8 mouse cellular contexts compared by ENCODE assay signal in genomic region chr17:12265969-12266925, GRCm38 (mm10). TPM values are rescaled to one million over a fixed set of nuclear protein-coding genes. Genes with fewer than 3 reads are reported as not detected.
DNase-seq lines count a peak whose midpoint lies in the region; ATAC-seq and TF ChIP-seq lines count a peak whose summit lies in the region.

No protein-coding gene starts in this region.

- H3K27me3 ChIP-seq in testis, adult 2 months (ENCODE audit: control insufficient read depth, insufficient read depth, low read length) = no peaks in the 10 kb centered on the region
- no peaks in the 10 kb centered on the region for H3K27me3 ChIP-seq in hindbrain, embryonic 12.5 days
- no peaks in the 10 kb centered on the region for H3K27me3 ChIP-seq in lung, embryonic 15.5 days

- H3K4me3 ChIP-seq in testis, adult 2 months (ENCODE audit: control insufficient read depth, low read depth, low read length) = no peak overlapping the region
- H3K4me3 ChIP-seq in hindbrain, embryonic 12.5 days = no peak overlapping the region
- no peak overlapping the region for H3K4me3 ChIP-seq in lung, embryonic 15.5 days

- no peaks in the 10 kb centered on the region; the same call in 1 of the 2 replicates for H3K36me3 ChIP-seq in testis, adult 2 months (ENCODE audit: control insufficient read depth, insufficient read depth, low read length)
- H3K36me3 ChIP-seq in hindbrain, embryonic 12.5 days = peaks cover 18% of the 10 kb centered on the region
- peaks cover 29% of the 10 kb centered on the region for H3K36me3 ChIP-seq in lung, embryonic 15.5 days

- DNase-seq in testis, postnatal 14 days (ENCODE audit: low spot score) = no peak
- peak; percentile 72 for DNase-seq in layer of hippocampus, adult 9-11 months
- peak; percentile 73 for DNase-seq in right cerebral cortex, adult 18-20 months
- no peak for DNase-seq in T-cell, adult 2 months (ENCODE audit: low spot score)

- H3K4me1 ChIP-seq in testis, adult 2 months (ENCODE audit: control insufficient read depth, insufficient read depth, low read length) = no peaks in the 10 kb centered on the region
- H3K4me1 ChIP-seq in hindbrain, embryonic 12.5 days = peaks cover 24% of the 10 kb centered on the region
- peaks cover 28% of the 10 kb centered on the region for H3K4me1 ChIP-seq in lung, embryonic 15.5 days

- H3K9ac ChIP-seq in hindbrain, embryonic 12.5 days = no peak overlapping the region
- no peak overlapping the region for H3K9ac ChIP-seq in lung, embryonic 15.5 days

- TF ChIP-seq CTCF in testis, adult 2 months (IDR thresholded peaks at IDR 0.05; ENCODE audit: control insufficient read depth, insufficient read depth, insufficient replicate concordance, low read depth, low read length) = peak; percentile 27; the same call in 1 of the 2 replicates

- H3K4me2 ChIP-seq in hindbrain, embryonic 12.5 days (replicated peaks) = no peak overlapping the region
- no peak overlapping the region for H3K4me2 ChIP-seq in lung, embryonic 15.5 days

- WGBS in hindbrain, embryonic 12.5 days = 67% methylated on average over 21 of the region's 21 CpGs
- 57% methylated on average over 21 of the region's 21 CpGs for WGBS in lung, embryonic 15.5 days

- TF ChIP-seq POLR2A in testis, adult 2 months (IDR thresholded peaks at IDR 0.05; ENCODE audit: control insufficient read depth, low read depth, low read length) = no peak

- ATAC-seq in frontal cortex, adult (ENCODE audit: low TSS enrichment) = peak; percentile 90
- peak; percentile 70 for ATAC-seq in hindbrain, embryonic 12.5 days (ENCODE audit: low FRiP score)
- ATAC-seq in lung, embryonic 15.5 days (ENCODE audit: borderline replicate concordance, extremely low read depth, low FRiP score, low TSS enrichment) = peak; percentile 78

- H3K27ac ChIP-seq in testis, adult 2 months (ENCODE audit: control insufficient read depth, insufficient read depth, low read depth, low read length) = no peak overlapping the region
- H3K27ac ChIP-seq in hindbrain, embryonic 12.5 days = peak overlapping the region; percentile 12; the same call in 1 of the 2 replicates
- H3K27ac ChIP-seq in lung, embryonic 15.5 days = peak overlapping the region; percentile 49

- no peaks in the 10 kb centered on the region for H3K9me3 ChIP-seq in hindbrain, embryonic 12.5 days (replicated peaks)
- no peaks in the 10 kb centered on the region for H3K9me3 ChIP-seq in lung, embryonic 15.5 days

RNA-seq across cellular contexts. Expression of gene Map3k4, which starts 52.3 kb away (rescaled TPM):
- polyA plus RNA-seq in testis, adult 2 months (2012; rRNA removed) = 6.1 and 6.2 TPM in 2 replicates
- 47.8 and 60.3 TPM in 2 replicates for polyA plus RNA-seq in hindbrain, embryonic 12.5 days (2016; fragmentation: Nextera tagmentation; extraction: Ambion mirVana)
- 44.3 and 46.1 TPM in 2 replicates for polyA plus RNA-seq in lung, embryonic 15.5 days (2015; fragmentation: Nextera tagmentation; extraction: Ambion mirVana)

Comparison
In these comparisons a context has a peak if more than half of its experiments do, and no peak if none do; other contexts are left out.
1. DNase-seq: peak in layer of hippocampus, adult 9-11 months (single experiment) and right cerebral cortex, adult 18-20 months (single experiment); none in testis, postnatal 14 days (single experiment) and T-cell, adult 2 months (single experiment).
2. Peak in every context shown above with its lines, with median percentiles within 50 percentile points of each other: ATAC-seq.